Comparison of ENCODE assay signal across 15 mouse cellular contexts in the genomic region with DNA sequence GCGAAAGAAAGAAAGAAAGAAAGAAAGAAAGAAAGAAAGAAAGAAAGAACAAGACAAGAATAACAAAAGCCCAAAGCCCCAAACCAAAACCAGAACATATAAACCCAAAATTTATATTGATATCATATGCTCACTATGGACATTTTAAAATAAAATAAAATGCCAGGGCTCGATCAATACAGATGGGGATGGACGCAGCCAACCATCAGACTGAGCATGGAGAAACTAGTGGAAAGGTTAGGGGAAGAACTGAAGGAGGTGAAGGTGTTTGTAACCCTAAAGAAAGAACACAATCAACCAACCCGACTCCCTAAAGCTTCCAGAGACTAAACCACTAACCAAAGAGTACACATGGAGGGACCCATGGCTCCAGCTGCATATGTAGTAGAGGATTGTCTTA. TPM values are rescaled to one million over a fixed set of nuclear protein-coding genes. Genes with fewer than 3 reads are reported as not detected.
"Had no signal": no experiment of that assay in that cellular context is flagged by ENCODE, and none has a peak within 500 bp of the region (broad histone marks: within the 10 kb centered on the region; RNA-seq: fewer than 3 reads in every experiment).

No protein-coding gene starts in this region.

- DNase-seq: lung, adult 2 months; thymus, postnatal 4 days had no signal

- H3K36me3 ChIP-seq: liver, embryonic 15.5 days had no signal

- H3K9ac ChIP-seq: liver, embryonic 15.5 days had no signal

- H3K27me3 ChIP-seq: liver, embryonic 15.5 days had no signal

- H3K27ac ChIP-seq: left cerebral cortex, adult 2 months; liver, embryonic 15.5 days; macrophage had no signal

- H3K4me3 ChIP-seq: left cerebral cortex, adult 2 months; megakaryocyte, embryonic 14.5 days had no signal

- H3K9me3 ChIP-seq: liver, embryonic 15.5 days had no signal

RNA-seq across cellular contexts. Expression of gene Mrgprb5, which starts 36.1 kb away (rescaled TPM):
- total RNA-seq: layer of hippocampus, postnatal 25 days; left cerebral cortex, adult 2 months; left cerebral cortex, postnatal 14 days; monocyte, adult 5-6 weeks; neutrophil, adult 5-6 weeks had no signal
- polyA plus RNA-seq: intestine, embryonic 16.5 days; limb, embryonic 10.5 days; limb, embryonic 14.5 days; liver, embryonic 11.5 days; liver, embryonic 15.5 days; lung, adult 2 months; macrophage; stomach, postnatal 0 days had no signal
